Mouse (Mus musculus) intestine, embryonic 14.5 days (tissue): ENCODE measurements around the gene Tubg2. TPM values are rescaled to one million over a fixed set of nuclear protein-coding genes. Genes with fewer than 3 reads are reported as not detected.

Experiments
- ATAC-seq: fragments of 200-750 bp; cut with Nextera tagmentation; replicated peaks from 2 replicates; pipeline ENCODE4 v1.8.0; 2017; ENCODE audit warnings: low read depth, moderate number of reproducible peaks, moderate TSS enrichment, moderate library complexity; ENCODE audit not compliant: low FRiP score, low TSS enrichment
- DNase-seq: peaks from one replicate; pipeline ENCODE4 v3.0.0-alpha.2; 2018; ENCODE audit warnings: low spot score
- H3K27ac ChIP-seq: fragments of 300-500 bp; sonication (generic); 2 replicates; pipeline ENCODE4 v1.5.1; 2014; ENCODE audit warnings: low read depth, mild to moderate bottlenecking, control low read depth
- H3K27me3 ChIP-seq: fragments of 300-500 bp; sonication (generic); replicated peaks from 2 replicates; pipeline ENCODE4 v1.6.1; 2014; ENCODE audit warnings: low read length, control low read depth; ENCODE audit not compliant: control insufficient read depth, insufficient read depth
- H3K36me3 ChIP-seq: fragments of 300-500 bp; sonication (generic); 2 replicates; pipeline ENCODE4 v1.6.1; 2014; ENCODE audit warnings: low read length, control low read depth; ENCODE audit not compliant: control insufficient read depth, insufficient read depth
- H3K4me1 ChIP-seq: fragments of 300-500 bp; sonication (generic); replicated peaks from 2 replicates; pipeline ENCODE4 v1.6.1; 2014; ENCODE audit warnings: low read length, control low read depth, mixed read lengths; ENCODE audit not compliant: control insufficient read depth, insufficient read depth
- H3K4me2 ChIP-seq: fragments of 300-500 bp; sonication (generic); 2 replicates; pipeline ENCODE4 v1.6.1; 2014; ENCODE audit warnings: low read length
- H3K4me3 ChIP-seq: fragments of 300-500 bp; sonication (generic); 2 replicates; pipeline ENCODE4 v1.5.1; 2014; ENCODE audit warnings: low read depth, low read length, control low read depth, mixed read lengths
- H3K9ac ChIP-seq: fragments of 300-500 bp; sonication (generic); 2 replicates; pipeline ENCODE4 v1.6.1; 2014; ENCODE audit warnings: mild to moderate bottlenecking, low read length
- H3K9me3 ChIP-seq: fragments of 300-500 bp; sonication (generic); 2 replicates; pipeline ENCODE4 v1.6.1; 2016; ENCODE audit warnings: low read length, control low read depth; ENCODE audit not compliant: control insufficient read depth
- WGBS: fragments of 180-500 bp; shearing (Covaris S2); extraction: QIAGEN DNeasy Blood & Tissue Kit; methylation state at CpG from one replicate; pipeline ENCODE4 v1.1.7; 2014; 5-methylcytosine and 5-hydroxymethylcytosine counted together
- polyA plus RNA-seq: library from polyadenylated mRNA; unstranded; fragments of >200 nt; fragmentation: Nextera tagmentation; extraction: Ambion mirVana; gene quantifications from 2 replicates; pipeline ENCODE4 v1.2.1, GENCODE M21; 2014

The Tubg2 gene
- polyA plus RNA-seq, 1 experiment from 2014 or later, result 7.4 TPM

GRCm38 (mm10) chr11:101131701-101132100, 24.0 kb upstream of the Tubg2 start:
- ATAC-seq (no peak), DNase-seq (no peak)
- 0 out of 2 replicates have a peak, but pooled peaks cover 4% of the 10 kb centered on the region for H3K9me3 ChIP-seq

GRCm38 (mm10) chr11:101133037-101133436, 22.7 kb upstream of the Tubg2 start:
- DNase-seq (no peak), ATAC-seq (no peak)
- H3K36me3 ChIP-seq, result no peaks in the 10 kb centered on the region
- peaks cover 4% of the 10 kb centered on the region; the same call in 1 of the 2 replicates for H3K4me1 ChIP-seq
- WGBS, result 67% methylated on average over 12 of the region's 12 CpGs
- 0 out of 2 replicates have a peak, but pooled peaks cover 4% of the 10 kb centered on the region for H3K9me3 ChIP-seq
- no peaks in the 10 kb centered on the region for H3K27me3 ChIP-seq
- no peak overlapping the region for H3K4me3 ChIP-seq
- no peak overlapping the region for H3K4me2 ChIP-seq
- no peak overlapping the region for H3K27ac ChIP-seq
- H3K9ac ChIP-seq, result no peak overlapping the region

More at GRCm38 (mm10) chr11:101131701-101132100, 24.0 kb upstream of the Tubg2 start:
- no peak overlapping the region for H3K9ac ChIP-seq
- peaks cover 3% of the 10 kb centered on the region for H3K36me3 ChIP-seq
- 89% methylated on average over 6 of the region's 6 CpGs for WGBS
- H3K27ac ChIP-seq, result no peak overlapping the region
- no peak overlapping the region for H3K4me2 ChIP-seq
- no peak overlapping the region for H3K4me3 ChIP-seq
- no peaks in the 10 kb centered on the region for H3K27me3 ChIP-seq
- H3K4me1 ChIP-seq, result peaks cover 4% of the 10 kb centered on the region; the same call in 1 of the 2 replicates

- 76% methylated on average over 13 of the region's 13 CpGs for WGBS
- Histone ChIP-seq H3K9me3 (0 out of 2 replicates have a peak, but pooled peaks cover 4% of the 10 kb centered on the region), H3K4me1 (peaks cover 10% of the 10 kb centered on the region; the same call in 1 of the 2 replicates), H3K4me2 (no peak overlapping the region), H3K36me3 (no peaks in the 10 kb centered on the region), H3K27ac (no peak overlapping the region), H3K4me3 (no peak overlapping the region), H3K9ac (no peak overlapping the region), H3K27me3 (no peaks in the 10 kb centered on the region)
- no peak for ATAC-seq
- DNase-seq, result no peak
Observed at GRCm38 (mm10) chr11:101134217-101134865, 21.4 kb upstream of the Tubg2 start.

- 76% methylated on average over 7 of the region's 7 CpGs for WGBS
- 0 out of 2 replicates have a peak, but pooled peaks cover 7% of the 10 kb centered on the region for H3K27me3 ChIP-seq
- H3K4me3 ChIP-seq, result no peak overlapping the region
- no peak for ATAC-seq
- no peaks in the 10 kb centered on the region for H3K36me3 ChIP-seq
- no peak overlapping the region for H3K27ac ChIP-seq
- DNase-seq, result no peak
- no peak overlapping the region for H3K9ac ChIP-seq
- no peaks in the 10 kb centered on the region for H3K9me3 ChIP-seq
- H3K4me2 ChIP-seq, result no peak overlapping the region
- H3K4me1 ChIP-seq, result peaks cover 10% of the 10 kb centered on the region; the same call in 1 of the 2 replicates
Observed at GRCm38 (mm10) chr11:101137000-101137399, 18.7 kb upstream of the Tubg2 start.

GRCm38 (mm10) chr11:101138536-101139181, 17.0 kb upstream of the Tubg2 start:
- DNase-seq (peak; percentile 74), ATAC-seq (peak; percentile 34; the same call in 1 of the 2 replicates)
- 0 out of 2 replicates have a peak overlapping the region, but pooled peaks have one; percentile 35 for H3K27ac ChIP-seq
- H3K36me3 ChIP-seq, result no peaks in the 10 kb centered on the region
- no peaks in the 10 kb centered on the region for H3K9me3 ChIP-seq
- 0 out of 2 replicates have a peak, but pooled peaks cover 7% of the 10 kb centered on the region for H3K27me3 ChIP-seq
- peaks cover 10% of the 10 kb centered on the region; the same call in 1 of the 2 replicates for H3K4me1 ChIP-seq
- WGBS, result 17% methylated on average over 15 of the region's 15 CpGs
- no peak overlapping the region for H3K4me3 ChIP-seq
- H3K4me2 ChIP-seq, result peak overlapping the region; percentile 41
- H3K9ac ChIP-seq, result no peak overlapping the region

- no peaks in the 10 kb centered on the region for H3K36me3 ChIP-seq
- 0 out of 2 replicates have a peak, but pooled peaks cover 7% of the 10 kb centered on the region for H3K27me3 ChIP-seq
- peaks cover 13% of the 10 kb centered on the region for H3K4me1 ChIP-seq
- peak; percentile 65 for DNase-seq
- peak overlapping the region; percentile 15; the same call in 1 of the 2 replicates for H3K4me3 ChIP-seq
- no peak overlapping the region for H3K9ac ChIP-seq
- H3K27ac ChIP-seq, result no peak overlapping the region
- no peak for ATAC-seq
- peak overlapping the region; percentile 46 for H3K4me2 ChIP-seq
- 52% methylated on average over 27 of the region's 27 CpGs for WGBS
- no peaks in the 10 kb centered on the region for H3K9me3 ChIP-seq
Observed at GRCm38 (mm10) chr11:101140164-101140819, 15.4 kb upstream of the Tubg2 start.

GRCm38 (mm10) chr11:101141088-101141487, 14.6 kb upstream of the Tubg2 start:
- no peaks in the 10 kb centered on the region for H3K9me3 ChIP-seq
- no peak overlapping the region for H3K9ac ChIP-seq
- no peaks in the 10 kb centered on the region for H3K36me3 ChIP-seq
- H3K27me3 ChIP-seq, result 0 out of 2 replicates have a peak, but pooled peaks cover 7% of the 10 kb centered on the region
- DNase-seq (no peak), ATAC-seq (no peak)
- no peak overlapping the region for H3K4me3 ChIP-seq
- H3K27ac ChIP-seq, result no peak overlapping the region
- peaks cover 13% of the 10 kb centered on the region for H3K4me1 ChIP-seq
- 80% methylated on average over 8 of the region's 8 CpGs for WGBS
- H3K4me2 ChIP-seq, result no peak overlapping the region

GRCm38 (mm10) chr11:101142215-101142967, 13.3 kb upstream of the Tubg2 start:
- Histone ChIP-seq H3K9me3 (no peaks in the 10 kb centered on the region), H3K27me3 (0 out of 2 replicates have a peak, but pooled peaks cover 7% of the 10 kb centered on the region), H3K4me1 (peaks cover 13% of the 10 kb centered on the region), H3K4me2 (no peak overlapping the region), H3K27ac (no peak overlapping the region), H3K9ac (no peak overlapping the region), H3K36me3 (no peaks in the 10 kb centered on the region), H3K4me3 (no peak overlapping the region)
- no peak for ATAC-seq
- DNase-seq, result no peak
- 84% methylated on average over 10 of the region's 10 CpGs for WGBS
